Mouse (Mus musculus): ENCODE measurements at regions not wholly inside any gene's neighbourhood (a gene's known extent, or its start where the extent isn't known, plus 50 kb on each side); places are given as distances from the start of the nearest gene placed in this dataset.
"Not testable (repeated sequence)": the region's sequence is repeated elsewhere in the genome, so short reads cannot be mapped to it uniquely, and the experiment has no call there.

GRCm38 (mm10) chr9:51637131-51637920 lies 127.8 kb upstream of the Arhgap20 start:
- H3K27ac ChIP-seq: no peak overlapping the region
- 36% methylated on average over 6 of the region's 6 CpGs for WGBS
- no peak overlapping the region for H3K4me3 ChIP-seq
- no peaks in the 10 kb centered on the region for H3K9me3 ChIP-seq
- no peak overlapping the region for H3K9ac ChIP-seq
- no peak overlapping the region for H3K4me2 ChIP-seq (replicated peaks)
- ATAC-seq (ENCODE audit: low FRiP score, low read depth): no peak
- H3K36me3 ChIP-seq: no peaks in the 10 kb centered on the region
- peaks cover 6% of the 10 kb centered on the region; the same call in 1 of the 2 replicates for H3K4me1 ChIP-seq
- H3K27me3 ChIP-seq: no peaks in the 10 kb centered on the region

GRCm38 (mm10) chr9:51641706-51642105 lies 123.4 kb upstream of the Arhgap20 start:
- H3K4me1 ChIP-seq: peaks cover 6% of the 10 kb centered on the region; the same call in 1 of the 2 replicates
- ATAC-seq (ENCODE audit: low FRiP score, low read depth): no peak
- WGBS: 80% methylated on average over 4 of the region's 4 CpGs

GRCm38 (mm10) chr9:51645426-51645825 lies 119.7 kb upstream of the Arhgap20 start:
- Histone ChIP-seq H3K9ac (no peak overlapping the region), H3K27me3 (no peaks in the 10 kb centered on the region), H3K9me3 (no peaks in the 10 kb centered on the region), H3K36me3 (no peaks in the 10 kb centered on the region), H3K4me3 (no peak overlapping the region), H3K27ac (no peak overlapping the region), H3K4me2 (replicated peaks) (no peak overlapping the region), H3K4me1 (no peaks in the 10 kb centered on the region)
- WGBS: 56% methylated on average over 1 of the region's 1 CpGs
- ATAC-seq (ENCODE audit: low FRiP score, low read depth): no peak

More at GRCm38 (mm10) chr9:51641706-51642105, 123.4 kb upstream of the Arhgap20 start:
- Histone ChIP-seq H3K4me2 (replicated peaks) (no peak overlapping the region), H3K27me3 (no peaks in the 10 kb centered on the region), H3K9me3 (no peaks in the 10 kb centered on the region), H3K27ac (no peak overlapping the region), H3K36me3 (no peaks in the 10 kb centered on the region), H3K9ac (no peak overlapping the region), H3K4me3 (no peak overlapping the region)

DNA sequence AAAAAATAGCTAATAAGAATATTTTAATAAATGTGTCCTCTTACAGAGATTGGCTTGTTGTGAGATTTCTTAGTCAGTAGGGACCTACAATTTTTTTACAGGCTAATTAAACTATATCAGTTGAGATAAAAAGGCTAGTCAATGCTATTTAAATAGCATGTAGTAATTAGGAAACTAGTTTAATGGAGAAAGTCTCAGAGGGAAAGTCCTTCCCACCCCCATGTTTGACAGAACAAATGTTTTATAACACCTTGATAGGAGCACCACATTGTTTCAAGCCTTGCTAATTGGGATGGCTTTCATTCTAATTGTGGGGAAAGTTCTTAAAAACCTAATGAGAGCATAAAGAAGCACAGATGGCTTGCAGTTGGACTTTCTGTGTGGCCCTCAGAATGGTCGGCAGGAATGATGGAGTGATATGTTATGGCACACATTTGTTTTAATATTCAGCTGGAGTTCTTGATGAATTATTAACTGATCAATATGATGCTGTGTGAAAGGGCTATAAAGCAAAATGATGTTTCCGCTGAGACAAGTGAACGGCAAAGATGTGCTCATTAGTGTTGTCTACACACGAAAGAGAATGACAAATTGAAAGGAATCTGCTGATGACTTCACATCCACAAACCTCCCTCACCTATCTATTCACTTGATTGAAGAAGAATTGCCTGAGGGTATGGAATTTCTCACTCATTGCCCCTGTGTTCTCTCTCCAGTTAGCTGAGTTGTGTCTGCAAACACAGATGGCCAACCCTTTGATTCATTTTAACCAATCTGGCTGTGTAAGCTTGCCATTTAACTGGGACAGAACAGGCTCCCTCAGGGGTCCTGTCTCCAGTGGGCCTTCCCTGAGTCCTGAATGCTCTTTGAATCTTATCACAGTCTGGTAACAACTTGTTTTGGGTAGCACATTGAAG lies 111.5 kb upstream of the Arhgap20 start:
- H3K9ac ChIP-seq: no peak overlapping the region
- H3K27me3 ChIP-seq: no peaks in the 10 kb centered on the region
- no peaks in the 10 kb centered on the region for H3K36me3 ChIP-seq
- no peak overlapping the region for H3K4me3 ChIP-seq
- H3K27ac ChIP-seq: no peak overlapping the region
- no peak for ATAC-seq (ENCODE audit: low FRiP score, low read depth)
- WGBS: 57% methylated on average over 4 of the region's 4 CpGs
- H3K4me1 ChIP-seq: peaks cover 4% of the 10 kb centered on the region; the same call in 1 of the 2 replicates
- H3K9me3 ChIP-seq: peaks cover 3% of the 10 kb centered on the region; the same call in 1 of the 2 replicates
- H3K4me2 ChIP-seq (replicated peaks): no peak overlapping the region

- H3K9me3 ChIP-seq: peaks cover 3% of the 10 kb centered on the region; the same call in 1 of the 2 replicates
- H3K4me2 ChIP-seq (replicated peaks): no peak overlapping the region
- no peak overlapping the region for H3K27ac ChIP-seq
- no peaks in the 10 kb centered on the region for H3K36me3 ChIP-seq
- 96% methylated on average over 1 of the region's 1 CpGs for WGBS
- ATAC-seq (ENCODE audit: low FRiP score, low read depth): no peak
- H3K9ac ChIP-seq: no peak overlapping the region
- H3K27me3 ChIP-seq: no peaks in the 10 kb centered on the region
- no peak overlapping the region for H3K4me3 ChIP-seq
- peaks cover 4% of the 10 kb centered on the region; the same call in 1 of the 2 replicates for H3K4me1 ChIP-seq
These were observed 110.5 kb upstream of the Arhgap20 start for GRCm38 (mm10) chr9:51654645-51655044.

- H3K4me1 ChIP-seq: peaks cover 4% of the 10 kb centered on the region; the same call in 1 of the 2 replicates
- H3K27me3 ChIP-seq: no peaks in the 10 kb centered on the region
- no peak overlapping the region for H3K9ac ChIP-seq
- H3K9me3 ChIP-seq: peaks cover 3% of the 10 kb centered on the region; the same call in 1 of the 2 replicates
- H3K4me3 ChIP-seq: no peak overlapping the region
- H3K4me2 ChIP-seq (replicated peaks): no peak overlapping the region
- H3K36me3 ChIP-seq: no peaks in the 10 kb centered on the region
- WGBS: 88% methylated on average over 1 of the region's 1 CpGs
- H3K27ac ChIP-seq: no peak overlapping the region
- ATAC-seq (ENCODE audit: low FRiP score, low read depth): no peak
These were observed 107.3 kb upstream of the Arhgap20 start for GRCm38 (mm10) chr9:51657796-51658195.

GRCm38 (mm10) chr9:51660908-51661874 lies 103.9 kb upstream of the Arhgap20 start:
- peaks cover 20% of the 10 kb centered on the region for H3K4me1 ChIP-seq
- no peaks in the 10 kb centered on the region for H3K27me3 ChIP-seq
- H3K9ac ChIP-seq: no peak overlapping the region
- peaks cover 3% of the 10 kb centered on the region; the same call in 1 of the 2 replicates for H3K9me3 ChIP-seq
- no peaks in the 10 kb centered on the region for H3K36me3 ChIP-seq
- H3K27ac ChIP-seq: no peak overlapping the region
- 66% methylated on average over 7 of the region's 7 CpGs for WGBS
- H3K4me3 ChIP-seq: no peak overlapping the region
- ATAC-seq (ENCODE audit: low FRiP score, low read depth): no peak
- H3K4me2 ChIP-seq (replicated peaks): no peak overlapping the region

- Histone ChIP-seq H3K36me3 (no peaks in the 10 kb centered on the region), H3K4me1 (peaks cover 20% of the 10 kb centered on the region), H3K4me2 (replicated peaks) (no peak overlapping the region), H3K9me3 (peaks cover 3% of the 10 kb centered on the region; the same call in 1 of the 2 replicates), H3K9ac (no peak overlapping the region), H3K27ac (no peak overlapping the region), H3K4me3 (no peak overlapping the region), H3K27me3 (no peaks in the 10 kb centered on the region)
- ATAC-seq (ENCODE audit: low FRiP score, low read depth): no peak
- 85% methylated on average over 2 of the region's 2 CpGs for WGBS
These were observed 103.2 kb upstream of the Arhgap20 start for GRCm38 (mm10) chr9:51661911-51662310.

- H3K4me1 ChIP-seq: peaks cover 20% of the 10 kb centered on the region
- H3K27me3 ChIP-seq: no peaks in the 10 kb centered on the region
- H3K36me3 ChIP-seq: no peaks in the 10 kb centered on the region
- H3K9me3 ChIP-seq: no peaks in the 10 kb centered on the region
- H3K9ac ChIP-seq: no peak overlapping the region
- peak; percentile 93 for ATAC-seq (ENCODE audit: low FRiP score, low read depth)
- WGBS: 11% methylated on average over 1 of the region's 1 CpGs
- H3K4me3 ChIP-seq: no peak overlapping the region
- no peak overlapping the region for H3K27ac ChIP-seq
- no peak overlapping the region for H3K4me2 ChIP-seq (replicated peaks)
These were observed 100.8 kb upstream of the Arhgap20 start for GRCm38 (mm10) chr9:51664353-51664752.

DNA sequence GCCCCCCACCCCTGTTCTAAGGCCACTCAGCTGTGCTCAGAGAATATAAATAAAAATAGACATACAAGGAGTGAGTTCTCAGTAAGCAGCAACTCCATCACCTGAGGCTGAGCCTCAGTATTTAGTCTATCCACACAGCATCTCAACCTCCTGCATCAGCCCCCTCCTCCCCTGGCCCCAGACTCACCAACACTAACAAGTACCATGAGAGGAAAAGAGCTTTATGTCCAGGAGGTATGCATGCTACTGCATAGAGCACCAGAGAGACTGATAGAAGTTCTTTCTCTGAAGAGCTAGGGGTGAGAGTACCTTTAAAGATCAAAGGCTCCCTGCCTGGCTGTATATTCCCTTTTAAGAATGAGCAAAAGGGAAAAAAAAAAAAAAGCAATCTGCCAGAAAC lies 100.3 kb upstream of the Arhgap20 start:
- peak; percentile 62 for ATAC-seq (ENCODE audit: low FRiP score, low read depth)
- peaks cover 20% of the 10 kb centered on the region for H3K4me1 ChIP-seq
- H3K4me3 ChIP-seq: no peak overlapping the region
- H3K4me2 ChIP-seq (replicated peaks): no peak overlapping the region
- H3K27me3 ChIP-seq: no peaks in the 10 kb centered on the region
- H3K9me3 ChIP-seq: no peaks in the 10 kb centered on the region
- H3K27ac ChIP-seq: peak overlapping the region; percentile 65; the same call in 1 of the 2 replicates
- H3K9ac ChIP-seq: no peak overlapping the region
- H3K36me3 ChIP-seq: no peaks in the 10 kb centered on the region

DNA sequence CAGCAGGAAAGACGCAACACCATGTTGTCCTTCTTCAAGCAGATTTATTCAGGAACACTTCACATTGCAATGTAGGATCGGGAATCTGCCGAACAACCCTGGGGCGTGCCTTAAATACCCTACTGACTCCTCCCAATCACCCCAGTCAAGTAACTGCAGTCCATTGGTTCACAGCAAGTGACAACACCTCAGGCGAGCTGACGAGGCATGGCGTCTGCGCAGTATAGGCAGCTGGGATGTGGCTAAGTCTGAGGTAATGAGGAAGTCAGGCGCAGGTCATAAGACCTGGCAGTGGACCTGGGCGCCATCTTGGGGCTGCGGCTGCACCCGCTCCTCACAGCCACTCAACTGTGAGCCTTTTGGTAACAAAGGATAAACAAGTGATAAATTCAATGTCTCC lies 96.2 kb upstream of the Arhgap20 start:
- H3K27ac ChIP-seq; H3K27me3 ChIP-seq; H3K36me3 ChIP-seq; H3K9ac ChIP-seq; H3K4me2 ChIP-seq (replicated peaks); H3K4me3 ChIP-seq; H3K9me3 ChIP-seq; ATAC-seq (ENCODE audit: low FRiP score, low read depth): not testable (repeated sequence)
- 95% methylated on average over 12 of the region's 12 CpGs for WGBS
- peaks cover 12% of the 10 kb centered on the region for H3K4me1 ChIP-seq

All from limb, embryonic 13.5 days (tissue).